Mouse (Mus musculus) gastrocnemius, adult 8-10 months (tissue): Measurements from ENCODE around the gene Rpl23a. TPM values are rescaled to one million over a fixed set of nuclear protein-coding genes. Genes with fewer than 3 reads are reported as not detected.
"Not testable (repeated sequence)": the region's sequence is repeated elsewhere in the genome, so short reads cannot be mapped to it uniquely, and the experiment has no call there.

Experiments
- DNase-seq, 2 experiments: peaks; one replicate each; pipeline ENCODE4 v3.0.0; 2022; ENCODE audit warnings: low spot score in 2 of 2
- microRNA-seq: library from miRNA; unstranded; fragments of <30 nt; microRNA quantifications from one replicate; pipeline ENCODE4 v1.2.0, GENCODE M21; 2022
- total RNA-seq, 4 experiments: library from RNA; stranded (reverse); gene quantifications; 2 replicates each; pipeline ENCODE4 v1.2.4; 2022

Rpl23a gene
- total RNA-seq, 4 experiments from 2014 or later = 671 to 835 (median 744) TPM

DNA sequence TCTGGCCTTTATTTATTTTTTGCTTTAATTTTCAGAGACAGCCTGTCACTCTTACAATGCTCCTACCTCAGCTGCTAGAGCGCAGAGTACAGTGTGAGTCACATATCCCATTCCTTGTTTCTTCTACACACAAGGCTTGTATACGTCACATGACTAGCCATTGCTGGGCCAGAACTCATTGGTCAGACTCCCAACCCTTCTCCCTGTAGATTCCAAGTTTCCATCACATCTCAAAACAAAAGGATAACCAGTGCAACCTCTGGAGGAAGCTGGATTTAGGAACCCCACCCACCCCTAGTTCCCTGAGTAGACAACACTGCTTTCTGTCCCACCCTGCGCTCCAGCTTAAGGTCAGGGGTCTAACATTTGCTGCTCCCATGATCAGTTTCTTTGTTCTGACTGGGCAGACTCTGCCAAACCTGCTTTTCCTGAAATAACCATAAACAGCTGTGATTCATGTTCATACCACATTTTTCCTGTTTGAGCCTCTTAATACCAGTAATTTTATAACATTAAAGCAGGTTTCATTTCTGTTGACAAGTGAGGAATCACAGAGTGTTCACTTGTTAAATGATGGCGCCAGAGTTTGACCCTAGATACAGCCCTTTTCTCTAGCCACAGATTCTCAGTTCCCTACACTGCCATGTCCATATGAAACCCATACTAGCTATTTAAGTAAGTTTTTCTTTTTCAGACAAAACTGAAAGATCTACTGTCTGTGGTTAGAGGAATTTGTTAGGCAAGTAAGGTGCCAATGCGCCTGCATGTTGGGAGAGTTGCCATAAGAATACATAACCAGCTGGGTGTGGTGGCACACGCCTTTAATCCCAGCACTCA is 36.5 kb downstream of the Rpl23a start:
- no peak for DNase-seq

DNA sequence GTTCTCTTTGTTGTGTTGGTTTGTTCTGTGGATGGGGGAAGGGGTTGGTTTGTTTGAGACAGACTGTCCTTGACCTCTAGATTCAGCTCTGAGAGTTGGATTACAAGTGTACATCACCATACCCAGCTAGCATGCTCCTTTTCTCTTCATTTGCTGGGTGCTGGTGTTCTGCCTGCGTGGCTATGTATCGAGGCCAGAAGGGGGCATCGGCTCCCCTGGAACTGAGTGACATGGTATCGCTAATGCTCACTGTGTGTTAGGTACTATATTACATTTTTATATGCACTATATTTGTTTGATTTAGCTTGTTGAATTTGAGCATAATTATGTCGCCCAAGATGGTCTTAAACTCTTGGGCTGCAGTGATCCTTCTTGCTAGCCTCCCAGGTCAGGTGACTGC is 37.2 kb downstream of the Rpl23a start:
- DNase-seq = no peak

DNA sequence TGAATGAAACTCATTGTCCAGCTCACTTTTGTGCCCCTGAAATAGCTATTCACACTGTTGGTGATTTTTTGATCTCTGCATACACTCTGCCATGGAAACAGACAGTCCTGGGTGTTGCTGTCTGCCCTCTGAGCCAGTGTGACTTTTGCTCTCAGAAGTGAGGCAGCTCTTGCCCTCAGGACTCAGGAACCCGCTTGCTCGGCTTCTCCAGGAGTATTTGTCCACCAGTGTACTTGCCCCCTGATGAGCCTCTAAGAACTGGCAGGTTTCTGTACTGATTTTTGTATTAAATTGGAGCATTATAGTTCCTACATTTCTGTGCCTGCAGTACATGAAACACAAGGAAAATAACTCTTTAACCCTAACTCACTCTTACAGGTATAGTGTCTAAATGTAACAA is 39.9 kb downstream of the Rpl23a start:
- no peak for DNase-seq

DNA sequence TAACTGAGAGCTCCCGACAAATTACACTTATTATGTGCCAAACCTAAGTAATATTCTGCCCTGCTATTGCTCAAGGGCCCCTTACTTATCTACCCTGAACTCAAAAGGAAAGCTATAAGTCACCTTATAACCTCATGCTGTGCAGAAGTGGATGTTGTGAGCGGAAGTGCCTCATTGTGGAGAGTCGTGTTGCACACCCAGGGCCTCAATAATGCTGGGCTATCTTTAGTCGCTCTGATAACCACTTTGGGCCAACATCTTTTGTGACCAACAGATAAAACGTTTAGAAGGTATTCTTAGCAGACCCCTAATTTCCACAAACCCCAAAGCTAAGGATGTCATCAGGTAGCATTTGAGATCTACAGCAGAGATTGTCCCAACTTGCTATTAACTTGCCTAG is 42.7 kb downstream of the Rpl23a start:
- DNase-seq = no peak

DNA sequence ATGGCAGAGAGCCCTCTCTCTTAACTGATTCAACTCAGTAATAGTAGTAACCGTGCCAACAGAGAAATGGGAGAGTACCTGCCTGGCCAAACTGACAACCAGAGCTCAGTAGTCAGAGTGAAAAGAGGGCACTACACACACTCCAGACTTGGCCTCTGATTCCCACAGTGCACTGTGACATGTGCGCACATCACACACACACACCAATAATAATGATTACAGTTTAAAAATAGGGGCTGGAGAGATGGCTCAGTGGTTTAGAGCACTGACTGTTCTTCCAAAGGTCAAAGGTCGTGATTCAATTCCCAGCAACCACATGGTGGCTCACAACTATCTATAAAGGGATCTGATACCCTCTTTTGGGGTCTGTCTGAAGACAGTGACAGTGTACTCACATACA is 45.4 kb downstream of the Rpl23a start:
- DNase-seq = no peak

DNA sequence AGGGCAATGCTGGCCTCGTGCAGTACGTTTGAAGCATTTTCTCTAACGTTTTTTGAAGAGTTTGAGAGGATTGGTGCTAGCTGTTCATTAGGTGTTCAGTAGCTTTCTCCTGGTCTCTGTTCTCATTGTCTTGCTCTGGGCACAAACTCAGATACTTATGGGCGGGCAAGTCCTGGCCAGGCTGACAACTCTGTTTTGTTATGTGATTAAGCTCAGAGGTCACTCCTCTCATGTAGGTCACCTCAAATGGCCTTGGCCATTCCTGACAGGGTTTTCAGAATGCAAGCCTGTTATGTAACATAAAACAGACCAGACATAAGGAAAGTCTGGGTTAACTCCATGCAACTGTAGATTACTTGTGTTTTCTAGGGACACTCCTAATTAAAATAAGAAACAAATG is 45.8 kb downstream of the Rpl23a start:
- DNase-seq = no peak

DNA sequence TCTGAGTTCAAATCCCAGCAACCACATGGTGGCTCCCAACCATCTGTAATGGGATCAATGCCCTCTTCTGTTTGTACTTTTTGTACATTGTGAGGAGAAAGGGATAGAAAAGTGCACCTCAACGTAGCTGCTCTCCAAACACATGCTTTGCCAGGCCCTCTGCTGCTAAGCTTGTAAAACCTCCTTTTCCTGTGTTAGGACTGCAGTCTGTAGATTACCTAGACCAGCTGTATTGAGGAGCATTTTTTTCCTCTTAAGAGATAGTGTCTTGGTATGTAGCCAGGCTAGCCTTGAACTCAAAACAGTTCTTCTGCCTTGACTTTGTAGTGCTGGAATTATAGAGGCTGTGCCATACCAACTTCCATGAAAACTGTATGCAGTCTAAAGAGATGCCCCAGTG is 47.3 kb downstream of the Rpl23a start:
- DNase-seq = no peak

DNA sequence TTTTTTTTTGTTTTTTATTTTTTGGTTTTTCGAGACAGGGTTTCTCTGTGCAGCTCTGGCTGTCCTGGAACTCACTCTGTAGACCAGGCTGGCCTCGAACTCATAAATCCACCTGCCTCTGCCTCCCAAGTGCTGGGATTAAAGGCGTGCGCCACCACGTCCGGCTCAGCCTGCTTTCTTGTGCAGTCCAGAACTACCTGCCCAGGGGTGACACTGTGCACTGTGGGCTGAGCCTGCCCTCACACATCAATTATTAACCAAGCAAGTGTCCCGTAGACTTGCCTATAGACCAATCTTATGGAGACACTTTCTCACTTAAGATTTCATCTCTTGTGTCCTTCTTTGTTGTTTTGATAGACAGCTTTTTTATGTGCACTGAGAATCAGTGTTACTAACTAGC is 48.1 kb downstream of the Rpl23a start:
- DNase-seq = not testable (repeated sequence)

DNA sequence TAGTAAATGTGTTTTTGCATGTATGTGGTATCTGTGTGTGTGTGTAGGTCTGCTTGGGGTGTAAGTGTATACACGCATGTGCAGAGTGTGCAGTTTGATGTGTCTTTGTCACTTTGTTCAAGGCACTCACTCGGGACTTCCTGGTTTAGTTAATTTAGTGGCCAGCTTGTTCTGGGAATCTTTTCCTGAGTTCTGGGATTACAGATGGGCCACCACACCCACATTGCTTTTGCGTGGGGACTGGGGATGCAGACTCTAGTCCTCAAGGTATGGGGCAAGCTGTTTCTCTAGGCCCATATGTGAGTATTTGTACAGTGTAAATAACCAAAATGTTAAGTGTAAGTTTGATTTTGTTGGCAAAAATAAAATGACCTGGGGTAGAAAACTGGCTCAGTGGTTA is 49.0 kb downstream of the Rpl23a start:
- DNase-seq = no peak

DNA sequence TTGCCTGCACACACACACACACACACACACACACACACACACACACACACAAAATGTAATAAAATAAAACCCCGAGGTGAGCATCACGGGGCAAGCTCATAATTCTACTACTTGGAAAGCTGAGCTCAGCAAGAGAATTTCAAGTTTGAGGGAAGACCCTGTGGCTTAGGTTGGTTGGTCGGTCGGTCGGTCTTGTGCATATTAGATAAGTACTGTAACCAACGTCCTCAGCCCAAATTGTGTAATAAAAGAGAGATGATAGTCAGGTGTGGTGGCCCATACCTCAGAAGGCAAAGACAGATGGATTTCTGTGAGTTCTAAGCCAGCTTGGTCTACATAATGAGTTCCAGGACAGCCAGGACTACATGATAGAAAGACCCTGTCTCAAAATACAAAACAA is 49.5 kb downstream of the Rpl23a start:
- DNase-seq = no peak

Small RNA genes lying within 50 kb of the gene (microRNA-seq; reads per million reads assigned to microRNA genes)
- gene Mir7653 = not detected

Other genes starting within 250 kb of the Rpl23a start
- 10 to 100 TPM; 13.1 to 15.1 (median 13.8) TPM for gene Phf12, start 200.8 kb downstream of the Rpl23a start, total RNA-seq
- gene Dhrs13, start 151.3 kb downstream of the Rpl23a start, total RNA-seq = under 1 TPM; 0.63 to 0.99 (median 0.79) TPM
- gene Flot2, start 145.7 kb downstream of the Rpl23a start, total RNA-seq = 10 to 100 TPM; 43.7 to 49.7 (median 48.6) TPM
- 10 to 100 TPM; 20.5 to 22.9 (median 22.6) TPM for gene Eral1, start 103.2 kb downstream of the Rpl23a start, total RNA-seq
- 1 to 10 TPM; 5.6 to 7.8 (median 7.3) TPM for gene Fam222b, start 88.9 kb downstream of the Rpl23a start, total RNA-seq
- 1 to 10 TPM; 2.9 to 3.5 (median 3.2) TPM for gene Traf4, start 18.0 kb downstream of the Rpl23a start, total RNA-seq
- under 1 TPM; 0.19 to 0.73 (median 0.50) TPM for gene Nek8, start 6.9 kb downstream of the Rpl23a start, total RNA-seq
- 1 to 10 TPM in 1 of 4 experiments, under 1 TPM in 3; 0.56 to 1.7 (median 0.64) TPM for gene Tlcd1, start 6.9 kb downstream of the Rpl23a start, total RNA-seq
- 1 to 10 TPM; 1.6 to 5.5 (median 3.4) TPM for gene Rab34, start 4.8 kb upstream of the Rpl23a start, total RNA-seq
- gene Proca1, start 9.8 kb upstream of the Rpl23a start, total RNA-seq = under 1 TPM; 0.34 to 0.88 (median 0.52) TPM
- gene Sdf2, start 62.2 kb upstream of the Rpl23a start, total RNA-seq = 10 to 100 TPM; 46.6 to 51.5 (median 47.2) TPM
- gene Supt6, start 62.4 kb upstream of the Rpl23a start, total RNA-seq = 10 to 100 TPM; 27.8 to 33.0 (median 31.7) TPM
- gene 2610507B11Rik, start 78.2 kb upstream of the Rpl23a start, total RNA-seq = 100 to 1,000 TPM; 211 to 289 (median 233) TPM
- under 1 TPM; 0.13 to 0.49 (median 0.16) TPM for gene BC030499, start 107.3 kb upstream of the Rpl23a start, total RNA-seq
- 1 to 10 TPM; 2.2 to 2.8 (median 2.6) TPM for gene Spag5, start 117.9 kb upstream of the Rpl23a start, total RNA-seq
- gene Aldoc, start 139.4 kb upstream of the Rpl23a start, total RNA-seq = 1 to 10 TPM; 1.5 to 2.2 (median 1.7) TPM
- gene Pigs, start 144.8 kb upstream of the Rpl23a start, total RNA-seq = 10 to 100 TPM; 19.1 to 25.1 (median 21.3) TPM
- 10 to 100 TPM in 1 of 4 experiments, 1 to 10 TPM in 3; 5.3 to 14.9 (median 8.4) TPM for gene Unc119, start 159.9 kb upstream of the Rpl23a start, total RNA-seq
- not detected for gene Foxn1, start 203.0 kb upstream of the Rpl23a start, total RNA-seq
- gene Slc13a2, start 238.6 kb upstream of the Rpl23a start, total RNA-seq = not detected